Mouse (Mus musculus) cortical plate, adult 2 months (tissue): Measurements from ENCODE around the gene H2-T24. TPM values are rescaled to one million over a fixed set of nuclear protein-coding genes. Genes with fewer than 3 reads are reported as not detected.
A peak's percentile ranks its signal among the peaks of the same experiment; 100 is the strongest.
"Not testable (repeated sequence)": the region's sequence is repeated elsewhere in the genome, so short reads cannot be mapped to it uniquely, and the experiment has no call there.

ENCODE experiments used
- H3K27ac ChIP-seq: fragments of 200-500 bp; 2 replicates; pipeline ENCODE4 v1.5.1; 2012; ENCODE audit warnings: low read length, control low read depth, inconsistent platforms; ENCODE audit not compliant: insufficient read depth
- H3K4me1 ChIP-seq: fragments of 200-500 bp; 2 replicates; pipeline ENCODE4 v1.6.1; 2011; ENCODE audit warnings: low read length; ENCODE audit not compliant: control insufficient read depth, insufficient read depth
- H3K4me3 ChIP-seq: fragments of 200-500 bp; 2 replicates; pipeline ENCODE4 v1.5.1; 2011; ENCODE audit warnings: mild to moderate bottlenecking, low read length, control low read depth; ENCODE audit not compliant: insufficient read depth
- CTCF ChIP-seq: fragments of 200-500 bp; IDR thresholded peaks from 2 replicates; pipeline ENCODE4 v1.5.1; 2011; ENCODE audit warnings: mild to moderate bottlenecking, control low read depth, low read length; ENCODE audit not compliant: insufficient read depth; ENCODE audit errors: extremely low read depth
- POLR2A ChIP-seq: fragments of 200-500 bp; IDR thresholded peaks from 2 replicates; pipeline ENCODE4 v1.6.1; 2011; ENCODE audit warnings: mild to moderate bottlenecking, low read length, control low read depth; ENCODE audit not compliant: insufficient read depth; ENCODE audit errors: extremely low read depth
- polyA plus RNA-seq: library from polyadenylated mRNA; depleted of rRNA; stranded (reverse); fragments of >200 nt; gene quantifications from 2 replicates; pipeline ENCODE4 v1.2.3, GENCODE M21; 2012

Gene H2-T24
- polyA plus RNA-seq, 1 experiment: 1.3 TPM

- not testable (repeated sequence) for H3K27ac ChIP-seq, H3K4me1 ChIP-seq
- H3K4me3 ChIP-seq: peak within 1 kb of the TSS; percentile 63
- peak; percentile 38; the same call in 1 of the 2 replicates for TF ChIP-seq POLR2A
These were observed 12.1 kb upstream of the H2-T24 start, which contains the start of gene H2-T23 for GRCm38 (mm10) chr17:36032351-36032875. Gene H2-T23 (minus strand): TSS chr17:36032855.

GRCm38 (mm10) chr17:36031583-36032331 lies 11.4 kb upstream of the H2-T24 start:
- H3K27ac ChIP-seq, H3K4me1 ChIP-seq: not testable (repeated sequence)
- TF ChIP-seq CTCF: peak; percentile 31; the same call in 1 of the 2 replicates
- peak overlapping the region; percentile 63 for H3K4me3 ChIP-seq

GRCm38 (mm10) chr17:36030703-36031582 lies 10.6 kb upstream of the H2-T24 start:
- H3K4me3 ChIP-seq: peak overlapping the region; percentile 63
- not testable (repeated sequence) for H3K4me1 ChIP-seq, H3K27ac ChIP-seq

GRCm38 (mm10) chr17:36030046-36030702 lies 9.8 kb upstream of the H2-T24 start:
- H3K4me3 ChIP-seq, H3K27ac ChIP-seq, H3K4me1 ChIP-seq: not testable (repeated sequence)

- Histone ChIP-seq H3K27ac (no peak overlapping the region), H3K4me1 (peaks cover 4% of the 10 kb centered on the region), H3K4me3 (no peak overlapping the region)
- TF ChIP-seq POLR2A (no peak), CTCF (no peak)
These were observed 8.7 kb upstream of the H2-T24 start for GRCm38 (mm10) chr17:36028879-36029619.

- H3K4me3 ChIP-seq: no peak overlapping the region
- H3K4me1 ChIP-seq: peaks cover 6% of the 10 kb centered on the region
- no peak overlapping the region for H3K27ac ChIP-seq
- TF ChIP-seq CTCF: no peak
- no peak for TF ChIP-seq POLR2A
These were observed 7.3 kb upstream of the H2-T24 start for GRCm38 (mm10) chr17:36027663-36028062.

- peaks cover 4% of the 10 kb centered on the region for H3K4me1 ChIP-seq
- no peak overlapping the region for H3K4me3 ChIP-seq
- TF ChIP-seq POLR2A (no peak), CTCF (no peak)
- no peak overlapping the region for H3K27ac ChIP-seq
These were observed 5.5 kb upstream of the H2-T24 start for GRCm38 (mm10) chr17:36025901-36026300.

- H3K27ac ChIP-seq: no peak overlapping the region
- peaks cover 4% of the 10 kb centered on the region for H3K4me1 ChIP-seq
- TF ChIP-seq POLR2A (no peak), CTCF (no peak)
- H3K4me3 ChIP-seq: no peak overlapping the region
These were observed 4.8 kb upstream of the H2-T24 start for GRCm38 (mm10) chr17:36025197-36025596.
